Comparison of ENCODE assay signal across 8 mouse cellular contexts in the genomic region with DNA sequence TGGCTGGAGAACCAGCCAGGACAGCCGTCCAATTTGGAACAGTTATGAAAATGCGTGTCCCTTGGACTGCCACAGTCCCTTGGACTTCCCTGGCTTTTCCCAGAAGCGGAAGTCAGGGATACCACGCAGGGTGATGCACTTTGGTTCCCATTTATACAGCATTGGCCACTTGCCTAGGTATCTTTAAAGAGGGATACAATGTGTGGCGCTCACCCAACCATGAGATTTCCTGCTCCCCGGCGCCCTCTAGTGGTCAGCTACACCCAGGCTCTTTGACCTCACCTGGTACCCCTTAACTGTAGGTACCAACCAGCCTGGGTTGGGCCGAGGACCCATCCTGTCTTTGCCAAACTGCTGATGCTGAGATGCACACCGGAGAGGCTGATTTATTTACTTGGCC. TPM values are rescaled to one million over a fixed set of nuclear protein-coding genes. Genes with fewer than 3 reads are reported as not detected.
A peak's percentile ranks its signal among the peaks of the same experiment; 100 is the strongest.
DNase-seq lines count a peak whose midpoint lies in the region; ATAC-seq and TF ChIP-seq lines count a peak whose summit lies in the region.

No protein-coding gene starts in this region.

- no peaks in the 10 kb centered on the region for H3K9me3 ChIP-seq in limb, embryonic 14.5 days (ENCODE audit: control insufficient read depth, low read length)

- no peak for TF ChIP-seq POLR2A in limb, embryonic 14.5 days (IDR thresholded peaks at IDR 0.05; ENCODE audit: borderline replicate concordance, extremely low read depth, insufficient read depth, insufficient read length)
- no peak for TF ChIP-seq POLR2A in myocyte (IDR thresholded peaks at IDR 0.05; ENCODE audit: insufficient read length, low read depth)

- H3K36me3 ChIP-seq in limb, embryonic 14.5 days (ENCODE audit: control insufficient read depth, insufficient read depth, low read length): no peaks in the 10 kb centered on the region
- H3K36me3 ChIP-seq in myocyte (ENCODE audit: control insufficient read depth, insufficient read depth): no peaks in the 10 kb centered on the region

- no peak overlapping the region for H3K9ac ChIP-seq in limb, embryonic 14.5 days (ENCODE audit: low read depth, low read length, severe bottlenecking)

- H3K79me2 ChIP-seq in myocyte (ENCODE audit: control insufficient read depth, insufficient read depth): no peaks in the 10 kb centered on the region

- no peak overlapping the region for H3K4me2 ChIP-seq in limb, embryonic 14.5 days (replicated peaks; ENCODE audit: low read depth, low read length, severe bottlenecking)
- peak overlapping the region; percentile 20 for H3K4me2 ChIP-seq in myocyte (ENCODE audit: low read depth)

- no peak overlapping the region for H3K4me3 ChIP-seq in limb, embryonic 14.5 days (replicated peaks; ENCODE audit: low read length)
- no peak overlapping the region for H3K4me3 ChIP-seq in myocyte

- no peak overlapping the region for H3ac ChIP-seq in myocyte (ENCODE audit: control insufficient read depth, insufficient read length)

- no peak overlapping the region for H3K27ac ChIP-seq in limb, embryonic 14.5 days (replicated peaks; ENCODE audit: low read depth, low read length)

- no peaks in the 10 kb centered on the region for H3K4me1 ChIP-seq in limb, embryonic 14.5 days (ENCODE audit: control insufficient read depth, insufficient read depth, low read length)

- H3K27me3 ChIP-seq in limb, embryonic 14.5 days (ENCODE audit: control insufficient read depth, insufficient read depth, low read length): no peaks in the 10 kb centered on the region
- no peaks in the 10 kb centered on the region for H3K27me3 ChIP-seq in myocyte (ENCODE audit: control insufficient read depth, insufficient read depth, insufficient read length)

- peak; percentile 59 for ATAC-seq in granulocyte monocyte progenitor cell, adult 5-6 weeks (replicated peaks; ENCODE audit: poor library complexity, severe bottlenecking)
- ATAC-seq in limb, embryonic 14.5 days (ENCODE audit: low FRiP score, low read depth): no peak

- DNase-seq in 3T3-L1 (ENCODE audit: low read depth, low spot score): peak; percentile 72
- peak; percentile 90 to 94 for DNase-seq in adrenal gland, adult 18-20 months (ENCODE audit: low spot score in 2 of 2)
- peak; percentile 81 for DNase-seq in embryo, embryonic 10.5 days (ENCODE audit: low spot score)
- DNase-seq in kidney, adult 9 months: peak; percentile 84
- DNase-seq in limb, embryonic 14.5 days (ENCODE audit: low spot score): peak; percentile 76
- peak; percentile 75 to 94 for DNase-seq in spleen, postnatal 4 days (ENCODE audit: low spot score in 2 of 2)

- WGBS in limb, embryonic 14.5 days: 36% methylated on average over 9 of the region's 9 CpGs

TF ChIP-seq in myocyte, 11 proteins besides CTCF, POLR2A, EP300 and RAD21:
- TF ChIP-seq POLR2AphosphoS2 (IDR thresholded peaks at IDR 0.05; ENCODE audit: insufficient read length, low read depth) (no peak), TCF12 (IDR thresholded peaks at IDR 0.05; ENCODE audit: insufficient read depth, poor library complexity, severe bottlenecking) (no peak), E2F4 (IDR thresholded peaks at IDR 0.05; ENCODE audit: insufficient read depth) (no peak), MAX (IDR thresholded peaks at IDR 0.05; ENCODE audit: low read depth) (no peak), MYOD1 (IDR thresholded peaks at IDR 0.05; ENCODE audit: control insufficient read depth in 1 of 3, insufficient read length in 2 of 3, low read depth in 2 of 3) (no peak), TCF3 (IDR thresholded peaks at IDR 0.05; ENCODE audit: insufficient read length, low read depth) (no peak), MYOG (IDR thresholded peaks at IDR 0.05; ENCODE audit: control insufficient read depth in 1 of 3, insufficient read depth in 1 of 3, insufficient read length in 2 of 3, low read depth in 2 of 3) (no peak), REST (IDR thresholded peaks at IDR 0.05; ENCODE audit: insufficient read depth, insufficient read length) (no peak), USF1 (IDR thresholded peaks at IDR 0.05; ENCODE audit: low read depth) (no peak), CEBPB (IDR thresholded peaks at IDR 0.05; ENCODE audit: insufficient read depth, poor library complexity, severe bottlenecking) (no peak), SRF (IDR thresholded peaks at IDR 0.05; ENCODE audit: control insufficient read depth, insufficient read length, low read depth) (no peak)
TF ChIP-seq in myocyte: peak in this region for 0.

RNA-seq across cellular contexts. Expression of a gene that starts 44.5 kb away (rescaled TPM):
- total RNA-seq in adrenal gland, adult 18-20 months (2021): 1,000 to 10,000 TPM; 1,132 to 1,460 TPM
- total RNA-seq in granulocyte monocyte progenitor cell, adult 5-6 weeks (2014; fragmentation: Nextera tagmentation): 55.3 and 56.0 TPM in 2 replicates
- total RNA-seq in granulocyte monocyte progenitor cell, adult 5-6 weeks (2017): 33.3 and 33.4 TPM in 2 replicates
- 7.8 and 9.5 TPM in 2 replicates for polyA plus RNA-seq in limb, embryonic 14.5 days (2012; rRNA removed)
- polyA plus RNA-seq in limb, embryonic 14.5 days (2014; fragmentation: Nextera tagmentation; extraction: Ambion mirVana): 10.9 and 13.0 TPM in 2 replicates
- polyA plus RNA-seq in myocyte (2012; fragmentation: generic; extraction: Trizol): 16.9 TPM

Comparison
In these comparisons a context has a peak if more than half of its experiments do, and no peak if none do; other contexts are left out.
1. RNA of a gene that starts 44.5 kb away (total RNA-seq): 1,132 to 1,460 TPM in adrenal gland, adult 18-20 months; 33.3 to 56.0 TPM in granulocyte monocyte progenitor cell, adult 5-6 weeks; every median in the first group is over 10 times any median in the second.
2. Peak in every context shown above with its lines, with median percentiles within 50 percentile points of each other: DNase-seq.